Mouse (Mus musculus) lung, postnatal 0 days (tissue): ENCODE measurements at regions not wholly inside any gene's neighbourhood (a gene's known extent, or its start where the extent isn't known, plus 50 kb on each side); places are given as distances from the start of the nearest gene placed in this dataset.
A peak's percentile ranks its signal among the peaks of the same experiment; 100 is the strongest.

Experiments used
- ATAC-seq: fragments of 200-750 bp; cut with Nextera tagmentation; 2 replicates; pipeline ENCODE4 v1.8.0; 2017; ENCODE audit warnings: moderate library complexity
- DNase-seq: peaks from one replicate; pipeline ENCODE4 v3.0.0-alpha.2; 2016; ENCODE audit warnings: low spot score
- H3K27ac ChIP-seq: fragments of 300-500 bp; sonication (generic); 2 replicates; pipeline ENCODE4 v1.5.1; 2014; ENCODE audit warnings: antibody characterized with exemption, mild to moderate bottlenecking, low read length, mixed read lengths
- H3K27me3 ChIP-seq: fragments of 300-500 bp; sonication (generic); replicated peaks from 2 replicates; pipeline ENCODE4 v1.6.1; 2014; ENCODE audit warnings: low read length, mixed read lengths; ENCODE audit not compliant: insufficient read depth
- H3K36me3 ChIP-seq: fragments of 300-500 bp; sonication (generic); 2 replicates; pipeline ENCODE4 v1.6.1; 2014; ENCODE audit warnings: low read length, mixed read lengths; ENCODE audit not compliant: insufficient read depth
- H3K4me1 ChIP-seq: fragments of 300-500 bp; sonication (generic); 2 replicates; pipeline ENCODE4 v1.6.1; 2014; ENCODE audit warnings: antibody characterized with exemption, low read depth, low read length, mixed read lengths; ENCODE audit not compliant: insufficient read depth
- H3K4me2 ChIP-seq: fragments of 300-500 bp; sonication (generic); replicated peaks from 2 replicates; pipeline ENCODE4 v1.6.1; 2014; ENCODE audit warnings: low read depth, mild to moderate bottlenecking, low read length, moderate library complexity, mixed read lengths
- H3K4me3 ChIP-seq: fragments of 300-500 bp; sonication (generic); 2 replicates; pipeline ENCODE4 v1.5.1; 2014; ENCODE audit warnings: low read depth, low read length
- H3K9ac ChIP-seq: fragments of 300-500 bp; sonication (generic); replicated peaks from 2 replicates; pipeline ENCODE4 v1.6.1; 2014; ENCODE audit warnings: low read depth, mild to moderate bottlenecking
- H3K9me3 ChIP-seq: fragments of 300-500 bp; sonication (generic); 2 replicates; pipeline ENCODE4 v1.6.1; 2016; ENCODE audit warnings: low read length, mixed read lengths
- CTCF ChIP-seq: IDR thresholded peaks from 2 replicates; pipeline ENCODE4 v1.5.1; 2016; ENCODE audit warnings: antibody characterized with exemption, mild to moderate bottlenecking
- EP300 ChIP-seq: IDR thresholded peaks from 2 replicates; pipeline ENCODE4 v1.6.1; 2016; ENCODE audit warnings: antibody characterized with exemption, mild to moderate bottlenecking, control low read depth
- whole genome bisulfite sequencing: fragments of 180-500 bp; shearing (Covaris S2); extraction: QIAGEN DNeasy Blood & Tissue Kit; methylation state at CpG from one replicate; pipeline ENCODE4 v1.1.7; 2014; 5-methylcytosine and 5-hydroxymethylcytosine counted together

GRCm38 (mm10) chr15:6231308-6232103 lies 68.1 kb upstream of the Dab2 start:
- Histone ChIP-seq H3K4me2 (no peak overlapping the region), H3K9ac (no peak overlapping the region), H3K27ac (no peak overlapping the region), H3K36me3 (no peaks in the 10 kb centered on the region), H3K27me3 (no peaks in the 10 kb centered on the region), H3K9me3 (no peaks in the 10 kb centered on the region), H3K4me3 (no peak overlapping the region), H3K4me1 (no peaks in the 10 kb centered on the region)
- 0 out of 2 replicates have a peak, but pooled peaks have one; percentile 17 for ATAC-seq
- DNase-seq = no peak
- 41% methylated on average over 12 of the region's 12 CpGs for WGBS
- TF ChIP-seq EP300 (no peak), CTCF (no peak)

DNA sequence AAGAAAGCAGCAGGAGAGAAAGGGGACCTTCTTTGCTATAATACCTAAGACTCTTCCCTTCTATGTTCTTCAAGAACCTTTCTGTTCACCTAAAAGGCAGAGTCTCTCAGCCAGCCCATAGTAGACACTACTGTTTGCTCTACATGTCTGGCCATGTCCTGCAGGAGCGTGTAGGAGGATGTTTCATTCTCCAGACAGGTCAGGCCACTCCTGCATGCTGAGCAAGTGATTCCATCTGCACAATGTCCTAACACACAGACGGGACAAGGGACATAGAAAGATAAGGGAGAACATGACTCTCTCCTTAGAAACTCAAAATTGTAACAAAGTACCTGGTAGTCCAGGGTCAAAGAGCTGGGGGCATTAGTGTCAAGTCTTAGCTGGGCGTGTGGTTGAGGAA lies 66.0 kb upstream of the Dab2 start:
- no peaks in the 10 kb centered on the region for H3K9me3 ChIP-seq
- H3K36me3 ChIP-seq = no peaks in the 10 kb centered on the region
- ATAC-seq (no peak), DNase-seq (no peak)
- H3K9ac ChIP-seq = no peak overlapping the region
- TF ChIP-seq CTCF (no peak), EP300 (no peak)
- H3K27ac ChIP-seq = no peak overlapping the region
- no peak overlapping the region for H3K4me3 ChIP-seq
- no peak overlapping the region for H3K4me2 ChIP-seq
- no peaks in the 10 kb centered on the region for H3K27me3 ChIP-seq
- H3K4me1 ChIP-seq = no peaks in the 10 kb centered on the region
- 44% methylated on average over 3 of the region's 3 CpGs for WGBS

- Histone ChIP-seq H3K27me3 (no peaks in the 10 kb centered on the region), H3K4me3 (no peak overlapping the region), H3K36me3 (no peaks in the 10 kb centered on the region), H3K4me1 (no peaks in the 10 kb centered on the region), H3K27ac (no peak overlapping the region), H3K9ac (no peak overlapping the region), H3K4me2 (no peak overlapping the region), H3K9me3 (no peaks in the 10 kb centered on the region)
- 83% methylated on average over 8 of the region's 8 CpGs for WGBS
- ATAC-seq = no peak
- no peak for DNase-seq
- TF ChIP-seq EP300 (no peak), CTCF (no peak)
These were observed 63.0 kb upstream of the Dab2 start for GRCm38 (mm10) chr15:6236583-6236982.

GRCm38 (mm10) chr15:6237726-6238125 lies 61.9 kb upstream of the Dab2 start:
- DNase-seq = no peak
- ATAC-seq = no peak
- WGBS = 46% methylated on average over 8 of the region's 8 CpGs

DNA sequence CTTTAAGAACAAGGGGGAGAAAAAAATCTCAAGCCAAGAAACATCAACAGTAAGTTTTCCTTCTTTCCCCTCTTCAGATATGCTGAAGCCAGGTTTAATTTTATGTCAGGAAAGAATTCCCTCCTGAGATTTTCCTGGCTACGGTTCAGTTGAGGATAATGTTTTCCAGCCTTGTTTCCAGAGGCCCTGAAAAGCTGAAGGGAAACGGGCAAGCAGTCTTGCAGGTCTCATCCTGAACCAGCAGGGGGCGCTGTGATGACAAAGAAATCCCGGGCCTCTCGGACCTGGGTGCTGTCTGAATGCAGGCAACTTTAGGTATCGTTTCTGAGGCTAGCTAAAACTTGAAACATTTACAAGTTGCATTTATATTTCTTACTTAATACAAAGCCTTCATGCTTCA lies 61.5 kb upstream of the Dab2 start:
- H3K36me3 ChIP-seq = no peaks in the 10 kb centered on the region
- H3K27me3 ChIP-seq = no peaks in the 10 kb centered on the region
- H3K9me3 ChIP-seq = no peaks in the 10 kb centered on the region
- TF ChIP-seq CTCF (peak; percentile 93), EP300 (no peak)
- H3K4me1 ChIP-seq = no peaks in the 10 kb centered on the region
- 2% methylated on average over 6 of the region's 6 CpGs for WGBS
- ATAC-seq (peak; percentile 64), DNase-seq (peak; percentile 83)
- H3K27ac ChIP-seq = no peak overlapping the region
- H3K4me2 ChIP-seq = no peak overlapping the region
- H3K9ac ChIP-seq = no peak overlapping the region
- H3K4me3 ChIP-seq = no peak overlapping the region

More at GRCm38 (mm10) chr15:6237726-6238125, 61.9 kb upstream of the Dab2 start:
- no peaks in the 10 kb centered on the region for H3K27me3 ChIP-seq
- TF ChIP-seq EP300 = no peak
- no peak for TF ChIP-seq CTCF
- H3K27ac ChIP-seq = no peak overlapping the region
- no peaks in the 10 kb centered on the region for H3K4me1 ChIP-seq
- no peak overlapping the region for H3K4me3 ChIP-seq
- no peak overlapping the region for H3K9ac ChIP-seq
- no peaks in the 10 kb centered on the region for H3K36me3 ChIP-seq
- no peak overlapping the region for H3K4me2 ChIP-seq
- H3K9me3 ChIP-seq = no peaks in the 10 kb centered on the region

DNA sequence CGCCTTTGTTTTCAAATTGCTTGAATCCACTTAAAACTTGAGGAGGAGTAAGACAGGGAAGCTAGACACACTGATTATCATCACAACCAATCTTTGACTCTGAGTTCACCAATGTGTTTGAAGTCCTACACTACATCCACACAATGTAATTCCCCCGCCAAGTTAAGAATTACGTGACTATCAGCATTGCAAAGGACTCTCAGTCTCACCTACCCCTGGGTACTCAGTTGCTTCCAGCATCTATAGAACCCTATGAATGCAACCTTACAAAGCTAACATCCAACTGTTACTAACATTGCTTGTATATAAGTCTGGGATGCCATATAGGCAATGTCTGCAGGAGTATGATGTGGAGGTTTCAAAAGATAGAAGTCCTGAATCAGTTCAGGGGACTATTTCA lies 60.8 kb upstream of the Dab2 start:
- no peak for DNase-seq
- WGBS = 94% methylated on average over 3 of the region's 3 CpGs
- Histone ChIP-seq H3K27me3 (no peaks in the 10 kb centered on the region), H3K4me1 (no peaks in the 10 kb centered on the region), H3K4me2 (no peak overlapping the region), H3K4me3 (no peak overlapping the region), H3K9me3 (no peaks in the 10 kb centered on the region), H3K9ac (no peak overlapping the region), H3K27ac (no peak overlapping the region), H3K36me3 (no peaks in the 10 kb centered on the region)
- TF ChIP-seq CTCF (no peak), EP300 (no peak)
- no peak for ATAC-seq
